Mouse (Mus musculus): ENCODE results near the gene Acaca.

DNA sequence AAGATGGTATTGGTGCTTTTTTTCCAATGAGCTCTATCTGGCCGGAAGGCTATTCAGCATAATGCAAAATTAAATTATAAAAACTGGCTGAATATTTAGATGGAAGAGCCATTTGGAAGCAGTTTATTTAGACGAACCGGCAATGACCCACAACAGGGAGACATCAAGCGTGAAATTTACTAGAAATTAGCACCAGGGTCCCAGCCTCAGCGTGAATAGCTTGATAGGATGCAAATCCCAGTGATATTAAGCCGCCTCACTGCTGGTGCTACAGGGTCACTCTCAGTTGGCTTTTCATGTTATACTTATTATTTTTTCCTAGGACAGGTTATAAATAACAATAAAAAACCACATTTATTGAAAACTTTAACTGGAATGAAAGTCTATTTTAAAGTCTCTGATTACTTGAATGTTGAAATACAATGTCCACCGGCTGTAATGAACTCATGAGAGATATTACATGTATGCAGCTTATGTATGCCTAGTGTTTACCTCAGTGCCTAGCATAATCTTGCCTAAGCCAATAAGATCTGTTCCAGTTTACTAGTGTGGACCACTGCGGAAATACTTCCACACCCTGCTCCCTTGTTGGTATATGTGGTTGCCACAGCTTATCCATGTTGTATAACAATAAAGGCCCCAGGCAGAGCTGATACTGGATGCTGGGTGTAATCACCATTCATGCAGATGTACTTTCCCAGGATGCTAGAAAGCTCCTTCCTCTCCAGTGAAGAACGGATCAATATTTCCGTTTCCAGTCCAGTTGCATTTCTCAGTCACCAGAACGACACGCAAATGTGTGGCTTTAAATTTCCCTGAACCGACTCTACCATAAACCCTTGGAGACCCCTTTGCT is 247.3 kb downstream of the Acaca start:
- no peak for TF ChIP-seq GATA1 (IDR thresholded peaks at IDR 0.05; ENCODE audit: borderline replicate concordance, low read length)
- TF ChIP-seq FLI1 (IDR thresholded peaks at IDR 0.05; ENCODE audit: low read length) = no peak
